Mouse (Mus musculus): ENCODE data around the gene Dis3. TPM values are rescaled to one million over a fixed set of nuclear protein-coding genes. Genes with fewer than 3 reads are reported as not detected.
"Not testable (repeated sequence)": the region's sequence is repeated elsewhere in the genome, so short reads cannot be mapped to it uniquely, and the experiment has no call there.

Gene Dis3
- total RNA-seq, 2 experiments from 2014 or later, result 16.4 to 21.5 TPM

GRCm38 (mm10) chr14:99046031-99046781 is 53.4 kb downstream of the Dis3 start, which contains the start of the genes Mzt1 and Bora:
Mzt1 (minus strand) TSS chr14:99046134.
Bora (plus strand) TSS chr14:99046222.
- peak within 1 kb of the TSS; percentile 89 for H3K27ac ChIP-seq
- H3K4me3 ChIP-seq, result peak within 1 kb of the TSS; percentile 98
- TF ChIP-seq CTCF (conservative IDR thresholded peaks at IDR 0.05), result no peak
- DNase-seq (ENCODE audit: low spot score in 2 of 2), result peak; percentile 85 to 86

GRCm38 (mm10) chr14:99045378-99046030 is 54.1 kb downstream of the Dis3 start:
- TF ChIP-seq CTCF (conservative IDR thresholded peaks at IDR 0.05), result no peak
- H3K4me3 ChIP-seq, result peak overlapping the region; percentile 98
- H3K27ac ChIP-seq, result peak overlapping the region; percentile 89
- DNase-seq (ENCODE audit: low spot score in 2 of 2), result no peak

GRCm38 (mm10) chr14:99044718-99045117 is 54.9 kb downstream of the Dis3 start:
- H3K4me3 ChIP-seq, result peak overlapping the region; percentile 98
- no peak for TF ChIP-seq CTCF (conservative IDR thresholded peaks at IDR 0.05)
- DNase-seq (ENCODE audit: low spot score in 2 of 2), result no peak
- H3K27ac ChIP-seq, result no peak overlapping the region

GRCm38 (mm10) chr14:99044096-99044495 is 55.5 kb downstream of the Dis3 start:
- DNase-seq (ENCODE audit: low spot score in 2 of 2), result no peak
- H3K27ac ChIP-seq, result no peak overlapping the region; the same call in 1 of the 2 replicates
- no peak for TF ChIP-seq CTCF (conservative IDR thresholded peaks at IDR 0.05)
- peak overlapping the region; percentile 20; the same call in 1 of the 2 replicates for H3K4me3 ChIP-seq

- no peak for DNase-seq (ENCODE audit: low spot score in 2 of 2)
- TF ChIP-seq CTCF (conservative IDR thresholded peaks at IDR 0.05), result no peak
- Histone ChIP-seq H3K4me3 (peak overlapping the region; percentile 20; the same call in 1 of the 2 replicates), H3K27ac (no peak overlapping the region)
Observed at GRCm38 (mm10) chr14:99043499-99043898, 56.1 kb downstream of the Dis3 start.

- no peak for TF ChIP-seq CTCF (conservative IDR thresholded peaks at IDR 0.05)
- DNase-seq (ENCODE audit: low spot score in 2 of 2), result no peak
- Histone ChIP-seq H3K27ac (peak overlapping the region; percentile 47; the same call in 1 of the 2 replicates), H3K4me3 (no peak overlapping the region)
Observed at GRCm38 (mm10) chr14:99041416-99041815, 58.2 kb downstream of the Dis3 start.

- not testable (repeated sequence) for H3K27ac ChIP-seq
Observed at GRCm38 (mm10) chr14:99039308-99039707, 60.3 kb downstream of the Dis3 start.

GRCm38 (mm10) chr14:99037703-99038102 is 61.9 kb downstream of the Dis3 start:
- Histone ChIP-seq H3K4me3 (no peak overlapping the region), H3K27ac (no peak overlapping the region)
- no peak for DNase-seq (ENCODE audit: low spot score in 2 of 2)
- TF ChIP-seq CTCF (conservative IDR thresholded peaks at IDR 0.05), result no peak

More at GRCm38 (mm10) chr14:99039308-99039707, 60.3 kb downstream of the Dis3 start:
- not testable (repeated sequence) for DNase-seq (ENCODE audit: low spot score in 2 of 2); H3K4me3 ChIP-seq

GRCm38 (mm10) chr14:99036039-99036438 is 63.5 kb downstream of the Dis3 start:
- no peak for TF ChIP-seq CTCF (conservative IDR thresholded peaks at IDR 0.05)
- H3K27ac ChIP-seq, result no peak overlapping the region

GRCm38 (mm10) chr14:99034851-99035250 is 64.7 kb downstream of the Dis3 start:
- H3K4me3 ChIP-seq; DNase-seq (ENCODE audit: low spot score in 2 of 2); H3K27ac ChIP-seq: not testable (repeated sequence)

More at GRCm38 (mm10) chr14:99036039-99036438, 63.5 kb downstream of the Dis3 start:
- DNase-seq (ENCODE audit: low spot score in 2 of 2), result no peak
- no peak overlapping the region for H3K4me3 ChIP-seq

- DNase-seq (ENCODE audit: low spot score in 2 of 2), result no peak
- H3K4me3 ChIP-seq, result no peak overlapping the region
- TF ChIP-seq CTCF (conservative IDR thresholded peaks at IDR 0.05), result no peak
- H3K27ac ChIP-seq, result no peak overlapping the region
Observed at GRCm38 (mm10) chr14:99032596-99032995, 67.0 kb downstream of the Dis3 start.

GRCm38 (mm10) chr14:99031337-99031873 is 68.2 kb downstream of the Dis3 start:
- no peak overlapping the region for H3K27ac ChIP-seq
- no peak for DNase-seq (ENCODE audit: low spot score in 2 of 2)
- TF ChIP-seq CTCF (conservative IDR thresholded peaks at IDR 0.05), result no peak
- H3K4me3 ChIP-seq, result no peak overlapping the region

- Histone ChIP-seq H3K4me3 (no peak overlapping the region), H3K27ac (no peak overlapping the region)
- no peak for DNase-seq (ENCODE audit: low spot score in 2 of 2)
- no peak for TF ChIP-seq CTCF (conservative IDR thresholded peaks at IDR 0.05)
Observed at GRCm38 (mm10) chr14:99029987-99030386, 69.6 kb downstream of the Dis3 start.

Other genes starting within 250 kb of the Dis3 start
- 1 to 10 TPM; 2.1 TPM for gene Rpl36a-ps1, start 105.5 kb downstream of the Dis3 start, total RNA-seq (2021)
- 10 to 100 TPM; 65.4 to 76.2 TPM for gene Mzt1, start 53.6 kb downstream of the Dis3 start, total RNA-seq (2021)
- gene Bora, start 53.5 kb downstream of the Dis3 start, total RNA-seq (2021), result 1 to 10 TPM; 2.5 to 3.5 TPM
- 10 to 100 TPM; 14.1 to 15.5 TPM for gene Pibf1, start 346 bp downstream of the Dis3 start, total RNA-seq (2021)
- 1 to 10 TPM; 6.7 to 7.4 TPM for gene Klf5, start 198.9 kb upstream of the Dis3 start, total RNA-seq (2021)